Mouse (Mus musculus) layer of hippocampus, postnatal 36 days (tissue): ENCODE measurements around the gene Ptafr. TPM values are rescaled to one million over a fixed set of nuclear protein-coding genes. Genes with fewer than 3 reads are reported as not detected.
"Not testable (repeated sequence)": the region's sequence is repeated elsewhere in the genome, so short reads cannot be mapped to it uniquely, and the experiment has no call there.

Source experiments
- DNase-seq, 2 experiments: peaks; one replicate each; pipeline ENCODE4 v3.0.0; 2022
- total RNA-seq, 2 experiments: library from RNA; stranded (reverse); gene quantifications; 2 replicates each; pipeline ENCODE4 v1.2.3; 2021

The Ptafr gene
- total RNA-seq, 2 experiments from 2014 or later, result 1.2 TPM

GRCm38 (mm10) chr4:132563261-132563660 is 606 bp upstream of the Ptafr start:
- DNase-seq, result no peak

GRCm38 (mm10) chr4:132565089-132565747 is 1.4 kb downstream of the Ptafr start:
- peak in 1 of 2 experiments; percentile 17 for DNase-seq

GRCm38 (mm10) chr4:132567361-132567779 is 3.5 kb downstream of the Ptafr start:
- no peak for DNase-seq

- DNase-seq, result no peak
Observed at GRCm38 (mm10) chr4:132569115-132569514, 5.2 kb downstream of the Ptafr start.

- no peak for DNase-seq
Observed at GRCm38 (mm10) chr4:132571190-132571589, 7.3 kb downstream of the Ptafr start.

GRCm38 (mm10) chr4:132573327-132573726 is 9.5 kb downstream of the Ptafr start:
- no peak for DNase-seq

- no peak for DNase-seq
Observed at GRCm38 (mm10) chr4:132574809-132575347, 11.0 kb downstream of the Ptafr start.

GRCm38 (mm10) chr4:132583781-132584180 is 19.9 kb downstream of the Ptafr start:
- DNase-seq, result no peak

GRCm38 (mm10) chr4:132584975-132585374 is 21.1 kb downstream of the Ptafr start:
- DNase-seq, result no peak

GRCm38 (mm10) chr4:132586282-132586681 is 22.4 kb downstream of the Ptafr start:
- DNase-seq, result no peak

- DNase-seq, result no peak
Observed at GRCm38 (mm10) chr4:132588512-132588911, 24.6 kb downstream of the Ptafr start.

- no peak for DNase-seq
Observed at GRCm38 (mm10) chr4:132590642-132591041, 26.8 kb downstream of the Ptafr start.

- no peak for DNase-seq
Observed at GRCm38 (mm10) chr4:132592958-132593357, 29.1 kb downstream of the Ptafr start.

- no peak for DNase-seq
Observed at GRCm38 (mm10) chr4:132594191-132594590, 30.3 kb downstream of the Ptafr start.

GRCm38 (mm10) chr4:132598861-132599260 is 35.0 kb downstream of the Ptafr start:
- DNase-seq, result no peak

GRCm38 (mm10) chr4:132599764-132600163 is 35.9 kb downstream of the Ptafr start:
- no peak for DNase-seq

- no peak for DNase-seq
Observed at GRCm38 (mm10) chr4:132600465-132600864, 36.6 kb downstream of the Ptafr start.

- not testable (repeated sequence) for DNase-seq
Observed at GRCm38 (mm10) chr4:132601242-132601641, 37.4 kb downstream of the Ptafr start.

- DNase-seq, result no peak
Observed at GRCm38 (mm10) chr4:132603468-132603867, 39.6 kb downstream of the Ptafr start.

- DNase-seq, result no peak
Observed at GRCm38 (mm10) chr4:132605816-132606215, 41.9 kb downstream of the Ptafr start.

- DNase-seq, result no peak
Observed at GRCm38 (mm10) chr4:132608147-132608546, 44.3 kb downstream of the Ptafr start.

- DNase-seq, result no peak
Observed at GRCm38 (mm10) chr4:132610301-132610984, 46.6 kb downstream of the Ptafr start.

- no peak for DNase-seq
Observed at GRCm38 (mm10) chr4:132611320-132611719, 47.5 kb downstream of the Ptafr start.

- no peak for DNase-seq
Observed at GRCm38 (mm10) chr4:132617873-132618272, 54.0 kb downstream of the Ptafr start.
